Mouse (Mus musculus): ENCODE results near the gene Gpx3. TPM values are rescaled to one million over a fixed set of nuclear protein-coding genes. Genes with fewer than 3 reads are reported as not detected.
A peak's percentile ranks its signal among the peaks of the same experiment; 100 is the strongest.

Gpx3 gene
- total RNA-seq, 2 experiments from 2014 or later: 93.6 to 153 TPM

GRCm38 (mm10) chr11:54910081-54910665, 7.9 kb downstream of the Gpx3 start:
- DNase-seq: no peak
- intact Hi-C loops (cut with DNase I): no loop called here

- no peak for DNase-seq
These were observed 8.9 kb downstream of the Gpx3 start for GRCm38 (mm10) chr11:54911201-54911600.

DNA sequence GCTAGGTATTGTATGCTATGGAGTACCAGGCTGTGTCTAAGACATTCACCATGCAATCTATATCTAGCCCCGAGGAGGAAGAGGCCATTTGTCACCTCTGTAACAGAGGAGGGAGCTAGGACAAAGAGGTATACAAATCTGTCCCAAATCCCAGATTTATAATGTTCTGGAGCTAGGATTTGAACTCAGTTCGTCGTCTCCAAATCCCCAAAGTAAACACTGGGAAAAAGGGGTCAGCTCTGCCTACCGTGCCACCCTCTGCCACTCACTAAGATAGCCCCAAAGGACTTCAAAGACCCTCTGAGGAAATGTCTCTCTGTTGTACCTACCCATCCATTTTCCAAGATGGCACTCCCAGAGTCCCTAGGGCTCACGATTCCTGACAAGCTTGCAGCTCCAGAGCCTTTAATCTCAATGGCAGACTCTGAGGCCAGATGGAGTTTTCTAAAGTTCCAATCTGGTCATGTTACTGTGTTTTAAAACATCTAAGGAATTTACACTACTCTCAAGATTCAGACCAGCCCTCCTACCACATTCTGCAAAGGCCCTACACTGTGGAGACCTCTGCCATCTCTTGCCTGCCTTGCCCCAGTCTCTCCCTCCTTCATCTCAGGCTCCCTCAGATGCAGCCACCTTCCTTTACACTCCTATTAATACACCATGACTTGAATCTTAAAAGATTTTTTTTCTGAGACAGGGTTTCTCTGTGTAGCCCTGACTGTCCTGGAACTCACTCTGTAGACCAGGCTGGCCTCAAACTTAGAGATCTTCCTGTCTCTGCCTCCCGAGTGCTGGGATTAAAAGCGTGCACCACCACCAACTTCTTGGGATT, 9.6 kb downstream of the Gpx3 start:
- intact Hi-C loops (cut with DNase I): no loop called here
- DNase-seq: no peak

More at GRCm38 (mm10) chr11:54911201-54911600, 8.9 kb downstream of the Gpx3 start:
- intact Hi-C loops (cut with DNase I): no loop called here

DNA sequence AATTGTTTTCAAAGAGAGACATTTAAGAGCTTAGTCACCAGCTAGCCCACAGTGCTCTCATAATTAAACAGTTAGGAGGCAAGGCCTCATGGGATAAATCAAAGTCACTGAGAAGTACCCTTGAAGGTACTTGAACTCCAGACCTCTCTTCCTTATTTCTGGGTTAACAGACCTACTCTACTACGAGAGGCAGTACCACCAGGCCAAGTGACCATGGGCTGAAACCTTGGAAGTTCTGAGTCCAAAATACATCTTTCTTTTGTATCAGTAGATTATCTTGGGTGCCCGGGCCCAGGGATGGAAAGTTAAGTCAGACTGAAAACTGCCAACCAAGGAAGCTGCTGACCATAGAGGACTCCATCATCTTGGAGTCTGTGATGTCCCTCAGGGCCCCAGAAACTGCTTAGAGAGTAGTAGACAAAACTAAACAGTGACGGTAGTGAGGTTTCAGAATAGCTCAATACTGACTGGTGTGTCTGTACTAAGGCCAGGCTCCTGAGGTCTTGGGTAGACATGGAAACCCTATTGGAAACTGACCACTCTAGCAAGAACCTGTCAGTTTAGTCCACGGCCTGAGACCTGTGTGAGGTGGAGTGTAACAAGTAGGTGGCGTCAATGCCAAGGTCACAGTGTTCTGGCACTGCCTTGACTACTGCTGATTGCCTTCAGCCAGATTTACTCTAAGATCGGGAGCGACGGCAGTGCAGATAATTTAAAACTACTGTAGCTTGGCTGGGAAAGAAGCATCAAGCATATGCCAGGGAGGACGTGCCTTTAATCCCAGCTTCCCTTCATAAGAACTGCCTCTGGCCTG, 10.5 kb downstream of the Gpx3 start:
- intact Hi-C loops (cut with DNase I): no loop called here
- no peak for DNase-seq

DNA sequence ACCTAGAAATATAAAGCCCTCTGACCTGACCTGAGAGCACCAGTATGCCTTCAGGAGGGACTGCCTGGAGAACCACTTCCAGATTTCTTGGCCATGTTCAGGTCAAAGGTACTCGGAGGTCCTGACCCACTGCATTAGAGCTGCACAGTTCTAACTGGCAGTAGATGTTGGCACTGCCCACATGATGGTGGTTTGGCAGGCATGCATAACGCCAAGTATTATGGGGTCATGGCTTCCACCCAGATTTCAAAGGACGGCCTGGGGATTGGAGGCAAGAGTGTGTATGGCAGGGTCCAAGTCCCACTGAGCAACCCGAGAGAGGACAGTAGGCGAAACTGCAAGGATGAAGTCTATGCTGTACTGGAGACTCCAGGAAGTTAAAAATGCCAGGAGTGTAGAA, 11.6 kb downstream of the Gpx3 start:
- intact Hi-C loops (cut with DNase I): no loop called here

GRCm38 (mm10) chr11:54917461-54917860, 15.2 kb downstream of the Gpx3 start:
- DNase-seq: no peak
- intact Hi-C loops (cut with DNase I): no loop called here

More for the DNA sequence above, 11.6 kb downstream of the Gpx3 start:
- peak in 1 of 2 experiments; percentile 35 for DNase-seq

DNA sequence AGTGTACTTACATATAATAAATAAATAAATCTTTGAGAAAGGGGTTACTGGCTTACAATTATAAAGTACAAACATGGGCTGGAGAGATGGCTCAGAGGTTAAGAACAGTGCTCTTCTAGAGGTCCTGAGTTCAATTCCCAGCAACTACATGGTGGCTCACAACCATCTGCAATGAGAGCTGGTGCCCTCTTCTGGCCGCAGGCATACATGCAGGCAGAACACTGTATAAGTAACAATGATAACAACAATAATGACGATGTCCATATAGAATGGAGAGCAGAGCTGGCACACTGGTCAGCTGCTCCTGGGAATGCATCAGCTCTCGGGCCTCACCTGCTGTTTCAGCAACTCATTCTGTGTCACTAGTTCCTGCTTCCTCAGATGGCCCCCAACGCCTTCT, 16.0 kb downstream of the Gpx3 start:
- DNase-seq: no peak
- intact Hi-C loops (cut with DNase I): no loop called here

GRCm38 (mm10) chr11:54920127-54920972, 18.1 kb downstream of the Gpx3 start:
- intact Hi-C loops (cut with DNase I): no loop called here
- no peak for DNase-seq

GRCm38 (mm10) chr11:54920973-54921580, 18.8 kb downstream of the Gpx3 start:
- intact Hi-C loops (cut with DNase I): no loop called here
- peak in 1 of 2 experiments; percentile 35 for DNase-seq

DNA sequence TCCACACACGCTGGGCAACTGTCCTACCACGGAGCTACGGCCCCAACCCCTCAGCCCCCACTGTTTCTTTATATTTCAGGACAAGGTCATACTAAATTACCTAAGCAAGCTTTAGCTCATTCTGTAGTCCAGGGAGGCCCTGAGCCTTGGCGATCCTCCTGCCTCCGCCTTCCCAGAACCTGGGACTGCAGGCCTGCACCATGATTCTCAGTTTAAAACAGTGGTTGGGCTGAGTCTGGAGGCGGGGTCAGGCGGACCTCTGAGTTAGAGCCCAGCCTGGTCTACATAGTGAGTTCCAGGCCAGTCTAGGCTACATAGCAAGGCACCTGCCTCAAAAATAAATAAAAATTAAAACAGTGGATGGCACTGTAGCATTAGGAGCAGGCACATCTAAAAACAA, 19.5 kb downstream of the Gpx3 start:
- peak; percentile 58 to 65 for DNase-seq
- intact Hi-C loops (cut with DNase I): no loop called here

- intact Hi-C loops (cut with DNase I): no loop called here
- DNase-seq: no peak
These were observed 20.2 kb downstream of the Gpx3 start for GRCm38 (mm10) chr11:54922488-54922887.

DNA sequence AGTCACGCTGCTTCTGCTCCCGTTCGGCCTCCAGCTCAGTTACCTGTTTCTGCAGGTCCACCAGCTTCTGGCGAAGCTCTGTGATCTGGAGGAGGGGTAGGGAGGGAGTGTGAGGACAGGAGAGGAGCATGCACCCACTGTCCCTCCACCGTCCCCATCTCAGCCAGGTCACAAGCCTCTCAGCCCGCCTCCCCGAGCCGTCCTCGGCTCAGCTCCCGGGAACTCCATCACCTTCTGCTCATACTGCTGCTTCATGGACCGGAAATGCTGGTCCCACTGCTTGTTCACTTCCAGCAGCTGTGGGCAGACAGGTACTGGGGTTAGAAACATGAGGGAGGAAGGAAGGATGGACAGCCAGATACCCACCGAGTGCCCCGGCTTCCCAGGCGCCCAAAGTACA, 21.9 kb downstream of the Gpx3 start:
- no peak for DNase-seq
- intact Hi-C loops (cut with DNase I): no loop called here

DNA sequence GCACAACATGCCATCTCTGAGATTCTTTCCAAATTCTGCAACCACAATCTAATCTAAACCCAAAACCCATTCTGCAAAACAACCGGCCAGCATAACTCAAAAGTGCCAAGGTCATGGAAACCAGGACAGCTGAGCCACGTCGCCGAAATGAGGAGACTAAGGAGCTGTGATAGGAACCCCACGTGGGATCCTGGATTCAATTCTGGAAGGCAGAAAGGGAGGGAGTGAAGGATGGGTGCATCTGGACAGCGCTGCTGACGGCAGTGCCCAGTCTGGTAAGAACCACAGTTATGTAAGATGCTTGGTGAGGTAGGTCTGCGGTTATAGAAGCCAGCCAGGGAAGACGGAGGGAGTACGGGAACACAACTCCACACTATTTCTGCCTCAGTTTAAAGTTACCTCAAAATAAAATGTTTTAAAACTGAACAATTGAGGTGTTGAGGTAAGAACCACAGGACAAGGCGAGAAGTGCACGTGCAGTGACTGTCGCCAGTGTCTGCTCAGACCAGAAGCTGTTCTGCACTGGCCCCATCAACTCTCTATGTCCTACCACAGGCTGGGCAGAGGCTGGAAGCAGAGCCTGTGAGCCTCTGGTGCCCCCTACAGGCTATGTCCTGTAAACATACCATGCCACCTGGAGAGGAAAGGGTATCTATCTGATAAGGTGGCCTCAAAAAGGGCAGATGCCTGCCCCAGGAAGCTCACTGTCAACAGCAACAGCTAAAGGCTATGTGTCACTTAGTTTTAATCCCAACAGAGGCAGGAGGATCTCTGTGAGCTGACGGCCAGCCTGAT, 25.3 kb downstream of the Gpx3 start:
- intact Hi-C loops (cut with DNase I): loop anchor here (1.0 to 5.0 kb wide), 3 partner anchors 47 to 225 kb away; no protein-coding TSS in a partner anchor
- DNase-seq: peak; percentile 73 to 85

DNA sequence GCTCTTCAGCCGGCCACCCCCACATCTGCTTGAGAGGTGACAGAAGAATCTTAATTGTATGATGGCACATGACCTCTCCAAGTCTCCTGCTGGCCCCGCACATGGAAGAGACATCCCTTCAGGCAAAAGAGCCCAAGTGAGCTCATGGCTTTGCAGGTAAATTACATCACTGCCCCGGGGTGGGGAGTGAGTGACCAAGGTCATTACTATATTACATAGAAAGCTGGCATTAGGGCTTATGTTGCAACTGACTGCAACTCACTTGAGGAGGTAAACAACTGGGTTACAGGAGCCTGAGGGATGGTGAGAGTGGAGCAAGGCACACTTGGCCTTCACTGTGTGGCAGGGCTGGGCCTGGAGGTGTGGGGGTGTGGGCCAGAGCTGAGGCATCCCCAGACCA, 26.0 kb downstream of the Gpx3 start:
- no peak for DNase-seq
- intact Hi-C loops (cut with DNase I): loop anchor here (5.0 kb wide), 2 partner anchors 159 to 226 kb away; no protein-coding TSS in a partner anchor

DNA sequence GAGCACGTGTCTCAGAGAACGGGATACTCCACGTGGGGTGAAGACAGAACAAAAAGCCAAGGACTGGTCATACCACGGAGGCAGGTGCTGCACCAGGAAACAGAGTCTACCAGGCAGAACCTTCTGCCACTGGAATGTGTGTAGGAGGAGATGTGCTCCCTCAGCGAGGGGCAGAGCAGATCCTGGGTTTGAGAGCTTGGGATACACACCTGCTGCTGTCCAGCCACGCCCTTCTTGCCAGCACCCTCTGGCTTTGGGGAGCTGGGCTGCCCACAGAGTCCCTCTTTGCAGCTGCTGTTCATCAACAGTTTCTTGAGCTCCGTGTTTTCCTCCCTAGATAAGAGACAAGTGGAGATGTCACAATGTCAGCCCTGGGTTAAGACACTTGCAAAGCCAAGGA, 26.6 kb downstream of the Gpx3 start:
- DNase-seq: no peak
- intact Hi-C loops (cut with DNase I): loop anchor here (5.0 kb wide), 2 partner anchors 158 to 227 kb away; no protein-coding TSS in a partner anchor

DNA sequence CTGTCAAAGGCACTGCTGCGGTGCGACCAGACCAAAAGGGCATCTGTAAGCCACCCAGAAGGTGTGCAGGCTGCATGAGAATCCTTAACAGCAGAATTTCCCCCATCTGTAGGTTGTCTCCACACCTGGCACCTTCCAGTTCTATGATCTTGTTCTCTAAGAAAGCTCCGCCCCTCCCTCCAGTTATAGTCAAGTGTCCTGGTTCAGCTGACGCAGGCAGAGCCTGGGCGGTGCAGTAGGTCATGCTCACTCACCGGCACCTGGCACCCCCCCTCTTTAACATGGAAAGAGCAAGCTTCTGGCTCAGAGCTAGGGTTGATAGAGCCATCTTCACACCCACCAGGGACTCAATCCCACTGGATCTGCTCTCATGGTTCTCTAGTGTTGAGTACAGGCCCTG, 27.0 kb downstream of the Gpx3 start:
- DNase-seq: no peak
- intact Hi-C loops (cut with DNase I): loop anchor here (5.0 kb wide), 2 partner anchors 158 to 227 kb away; no protein-coding TSS in a partner anchor

DNA sequence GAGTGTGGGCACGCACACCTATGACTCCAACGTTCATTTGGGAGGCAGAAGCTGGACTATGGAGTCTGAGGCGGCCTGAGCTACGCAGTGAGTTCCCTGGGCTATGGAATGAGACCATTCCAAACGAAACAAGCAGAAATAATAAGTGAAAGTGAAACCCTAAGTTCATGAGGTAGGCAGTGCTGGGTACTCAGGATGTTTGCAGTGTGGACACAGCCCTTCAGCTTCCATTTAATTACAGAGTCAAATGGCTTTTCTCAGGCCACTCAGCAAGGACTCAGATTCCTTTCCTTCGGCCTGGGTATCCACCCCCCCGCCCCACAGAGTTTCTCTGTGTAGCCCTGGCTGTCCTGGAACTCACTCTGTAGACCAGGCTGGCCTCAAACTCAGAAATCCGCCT, 27.5 kb downstream of the Gpx3 start:
- no peak for DNase-seq
- intact Hi-C loops (cut with DNase I): loop anchor here (2.0 to 5.0 kb wide), 3 partner anchors 109 to 227 kb away; no protein-coding TSS in a partner anchor

- intact Hi-C loops (cut with DNase I): loop anchor here (2.0 kb wide), 1 partner anchor 108 kb away; no protein-coding TSS in a partner anchor
These were observed 28.2 kb downstream of the Gpx3 start for GRCm38 (mm10) chr11:54930318-54930979.

More at GRCm38 (mm10) chr11:54930318-54930979, 28.2 kb downstream of the Gpx3 start:
- DNase-seq: peak; percentile 68 to 78
